Mouse (Mus musculus): ENCODE data around the gene Nt5dc1.
"Not testable (repeated sequence)": the region's sequence is repeated elsewhere in the genome, so short reads cannot be mapped to it uniquely, and the experiment has no call there.

GRCm38 (mm10) chr10:34418794-34419193, 442 bp upstream of the Nt5dc1 start:
- not testable (repeated sequence) for TF ChIP-seq CTCF (IDR thresholded peaks at IDR 0.05; ENCODE audit: borderline replicate concordance, insufficient read depth, low read length); POLR2A (IDR thresholded peaks at IDR 0.05; ENCODE audit: low read depth, low read length)
